Mouse (Mus musculus): ENCODE results near the gene Chrna3.

GRCm38 (mm10) chr9:55023902-55024583 is 2.3 kb downstream of the Chrna3 start:
- TF ChIP-seq CTCF (IDR thresholded peaks at IDR 0.05 in 2 of 3, conservative IDR thresholded peaks at IDR 0.05 in 1 of 3; ENCODE audit: control insufficient read depth in 1 of 3, insufficient read depth in 1 of 3, low read depth in 2 of 3, low read length in 3 of 3, poor library complexity in 1 of 3, severe bottlenecking in 1 of 3) = peak; percentile 79 to 85 (median 83)
- no peak for TF ChIP-seq TBP (IDR thresholded peaks at IDR 0.05; ENCODE audit: low read depth, low read length)
- TF ChIP-seq ELF1 (IDR thresholded peaks at IDR 0.05; ENCODE audit: low read depth, low read length) = no peak
- no peak for TF ChIP-seq MAFK (IDR thresholded peaks at IDR 0.05; ENCODE audit: borderline replicate concordance, low read depth, low read length)
- no peak for TF ChIP-seq POLR2A (IDR thresholded peaks at IDR 0.05; ENCODE audit: control insufficient read depth in 1 of 2, insufficient read depth in 1 of 2, low read depth in 1 of 2, low read length in 2 of 2, poor library complexity in 1 of 2)
- no peak for TF ChIP-seq ZMIZ1 (IDR thresholded peaks at IDR 0.05; ENCODE audit: low read depth, low read length)
- TF ChIP-seq POLR2AphosphoS2 (IDR thresholded peaks at IDR 0.05; ENCODE audit: low read length) = no peak
- no peak for TF ChIP-seq EP300 (IDR thresholded peaks at IDR 0.05; ENCODE audit: low read depth in 1 of 2, low read length in 2 of 2)
- no peak for TF ChIP-seq NELFE (IDR thresholded peaks at IDR 0.05; ENCODE audit: low read depth, low read length)

Measured in MEL (cell line).